Mouse (Mus musculus) hindbrain, embryonic 13.5 days (tissue): ENCODE data around the gene Slc6a1. TPM values are rescaled to one million over a fixed set of nuclear protein-coding genes. Genes with fewer than 3 reads are reported as not detected.

ENCODE experiments used
- ATAC-seq: fragments of 200-750 bp; cut with Nextera tagmentation; 2 replicates; pipeline ENCODE4 v1.8.0; 2017; ENCODE audit warnings: moderate TSS enrichment; ENCODE audit not compliant: low FRiP score
- H3K27ac ChIP-seq: fragments of 300-500 bp; sonication (generic); 2 replicates; pipeline ENCODE4 v1.5.1; 2015; ENCODE audit warnings: inconsistent platforms, mild to moderate bottlenecking, moderate library complexity
- H3K27me3 ChIP-seq: fragments of 300-500 bp; sonication (generic); 2 replicates; pipeline ENCODE4 v1.6.1; 2015; ENCODE audit warnings: mild to moderate bottlenecking, inconsistent platforms
- H3K36me3 ChIP-seq: fragments of 300-500 bp; sonication (generic); 2 replicates; pipeline ENCODE4 v1.6.1; 2015; ENCODE audit warnings: mild to moderate bottlenecking, inconsistent platforms
- H3K4me1 ChIP-seq: fragments of 300-500 bp; sonication (generic); replicated peaks from 2 replicates; pipeline ENCODE4 v1.6.1; 2015; ENCODE audit warnings: inconsistent platforms
- H3K4me2 ChIP-seq: fragments of 300-500 bp; sonication (generic); 2 replicates; pipeline ENCODE4 v1.6.1; 2015; ENCODE audit warnings: inconsistent platforms, mild to moderate bottlenecking, moderate library complexity
- H3K4me3 ChIP-seq: fragments of 300-500 bp; sonication (generic); 2 replicates; pipeline ENCODE4 v1.5.1; 2015; ENCODE audit warnings: mild to moderate bottlenecking, inconsistent platforms
- H3K9ac ChIP-seq: fragments of 300-500 bp; sonication (generic); 2 replicates; pipeline ENCODE4 v1.6.1; 2015; ENCODE audit warnings: mild to moderate bottlenecking, inconsistent platforms
- H3K9me3 ChIP-seq: fragments of 300-500 bp; sonication (generic); 2 replicates; pipeline ENCODE4 v1.6.1; 2016; ENCODE audit warnings: inconsistent platforms
- WGBS: fragments of 180-500 bp; shearing (Covaris S2); methylation state at CpG from one replicate; pipeline ENCODE4 v1.1.7; 2015; 5-methylcytosine and 5-hydroxymethylcytosine counted together
- polyA plus RNA-seq: library from polyadenylated mRNA; unstranded; fragments of >200 nt; fragmentation: Nextera tagmentation; extraction: Ambion mirVana; gene quantifications from 2 replicates; pipeline ENCODE4 v1.2.1, GENCODE M21; 2015

Gene Slc6a1
- polyA plus RNA-seq: 78.0 and 87.2 TPM in 2 replicates

GRCm38 (mm10) chr6:114282469-114283277 lies at the start of gene Slc6a1:
TSS of gene Slc6a1 (plus strand) at chr6:114282635.
- peak; percentile 94 for ATAC-seq
- peaks cover 28% of the 10 kb centered on the region for H3K27me3 ChIP-seq
- H3K4me2 ChIP-seq: peak within 1 kb of the TSS; percentile 65
- 1% methylated on average over 43 of the region's 51 CpGs for WGBS
- H3K9me3 ChIP-seq: no peaks in the 10 kb centered on the region
- peak within 1 kb of the TSS; percentile 93 for H3K9ac ChIP-seq
- H3K4me3 ChIP-seq: peak within 1 kb of the TSS; percentile 75
- H3K36me3 ChIP-seq: no peaks in the 10 kb centered on the region
- H3K27ac ChIP-seq: peak within 1 kb of the TSS; percentile 88
- peaks cover 56% of the 10 kb centered on the region for H3K4me1 ChIP-seq

GRCm38 (mm10) chr6:114238892-114239644 lies 43.4 kb upstream of the Slc6a1 start:
- WGBS: 11% methylated on average over 5 of the region's 6 CpGs
- ATAC-seq: peak; percentile 73
- peak overlapping the region; percentile 76 for H3K27ac ChIP-seq

GRCm38 (mm10) chr6:114245665-114246064 lies 36.8 kb upstream of the Slc6a1 start:
- Histone ChIP-seq H3K9me3 (no peaks in the 10 kb centered on the region), H3K4me2 (no peak overlapping the region), H3K9ac (no peak overlapping the region), H3K27me3 (peaks cover 24% of the 10 kb centered on the region; the same call in 1 of the 2 replicates), H3K27ac (no peak overlapping the region), H3K4me3 (no peak overlapping the region), H3K4me1 (peaks cover 6% of the 10 kb centered on the region; the same call in 1 of the 2 replicates), H3K36me3 (no peaks in the 10 kb centered on the region)
- WGBS: 73% methylated on average over 11 of the region's 11 CpGs
- no peak for ATAC-seq

More at GRCm38 (mm10) chr6:114238892-114239644, 43.4 kb upstream of the Slc6a1 start:
- no peak overlapping the region for H3K4me3 ChIP-seq
- H3K36me3 ChIP-seq: no peaks in the 10 kb centered on the region
- no peak overlapping the region for H3K9ac ChIP-seq
- H3K27me3 ChIP-seq: peaks cover 24% of the 10 kb centered on the region
- no peaks in the 10 kb centered on the region for H3K9me3 ChIP-seq
- H3K4me1 ChIP-seq: peaks cover 20% of the 10 kb centered on the region
- H3K4me2 ChIP-seq: no peak overlapping the region

GRCm38 (mm10) chr6:114250311-114250710 lies 32.1 kb upstream of the Slc6a1 start:
- Histone ChIP-seq H3K27ac (peak overlapping the region; percentile 58), H3K27me3 (peaks cover 32% of the 10 kb centered on the region), H3K9ac (no peak overlapping the region), H3K36me3 (no peaks in the 10 kb centered on the region), H3K4me1 (peaks cover 6% of the 10 kb centered on the region; the same call in 1 of the 2 replicates), H3K4me2 (no peak overlapping the region), H3K4me3 (no peak overlapping the region), H3K9me3 (no peaks in the 10 kb centered on the region)
- WGBS: 7% methylated on average over 5 of the region's 5 CpGs
- ATAC-seq: 0 out of 2 replicates have a peak, but pooled peaks have one; percentile 57

- no peak overlapping the region for H3K4me2 ChIP-seq
- no peaks in the 10 kb centered on the region for H3K9me3 ChIP-seq
- no peak for ATAC-seq
- no peaks in the 10 kb centered on the region for H3K36me3 ChIP-seq
- H3K4me1 ChIP-seq: peaks cover 38% of the 10 kb centered on the region
- 0 out of 2 replicates have a peak overlapping the region, but pooled peaks have one; percentile 18 for H3K27ac ChIP-seq
- no peak overlapping the region for H3K4me3 ChIP-seq
- 71% methylated on average over 14 of the region's 14 CpGs for WGBS
- no peak overlapping the region for H3K9ac ChIP-seq
- H3K27me3 ChIP-seq: peaks cover 16% of the 10 kb centered on the region; the same call in 1 of the 2 replicates
Measured at GRCm38 (mm10) chr6:114254927-114255326, 27.5 kb upstream of the Slc6a1 start.

- Histone ChIP-seq H3K4me1 (peaks cover 52% of the 10 kb centered on the region), H3K9ac (peak overlapping the region; percentile 36; the same call in 1 of the 2 replicates), H3K27me3 (0 out of 2 replicates have a peak, but pooled peaks cover 5% of the 10 kb centered on the region), H3K4me2 (no peak overlapping the region), H3K27ac (peak overlapping the region; percentile 75), H3K36me3 (no peaks in the 10 kb centered on the region), H3K9me3 (no peaks in the 10 kb centered on the region), H3K4me3 (no peak overlapping the region)
- ATAC-seq: peak; percentile 46
- 63% methylated on average over 1 of the region's 1 CpGs for WGBS
Measured at GRCm38 (mm10) chr6:114257762-114258361, 24.6 kb upstream of the Slc6a1 start.

GRCm38 (mm10) chr6:114258661-114259193 lies 23.7 kb upstream of the Slc6a1 start:
- Histone ChIP-seq H3K4me2 (no peak overlapping the region), H3K27me3 (0 out of 2 replicates have a peak, but pooled peaks cover 5% of the 10 kb centered on the region), H3K36me3 (no peaks in the 10 kb centered on the region), H3K4me1 (peaks cover 60% of the 10 kb centered on the region), H3K27ac (peak overlapping the region; percentile 75), H3K9ac (peak overlapping the region; percentile 36; the same call in 1 of the 2 replicates), H3K4me3 (no peak overlapping the region), H3K9me3 (no peaks in the 10 kb centered on the region)
- ATAC-seq: 0 out of 2 replicates have a peak, but pooled peaks have one; percentile 5
- 32% methylated on average over 3 of the region's 3 CpGs for WGBS

- WGBS: 50% methylated on average over 6 of the region's 6 CpGs
- H3K9ac ChIP-seq: 0 out of 2 replicates have a peak overlapping the region, but pooled peaks have one; percentile 35
- H3K4me2 ChIP-seq: no peak overlapping the region
- 0 out of 2 replicates have a peak, but pooled peaks cover 2% of the 10 kb centered on the region for H3K27me3 ChIP-seq
- H3K4me1 ChIP-seq: peaks cover 78% of the 10 kb centered on the region
- peak overlapping the region; percentile 52; the same call in 1 of the 2 replicates for H3K27ac ChIP-seq
- no peaks in the 10 kb centered on the region for H3K9me3 ChIP-seq
- H3K4me3 ChIP-seq: no peak overlapping the region
- H3K36me3 ChIP-seq: no peaks in the 10 kb centered on the region
- ATAC-seq: 0 out of 2 replicates have a peak, but pooled peaks have one; percentile 23
Measured at GRCm38 (mm10) chr6:114261609-114262008, 20.8 kb upstream of the Slc6a1 start.

GRCm38 (mm10) chr6:114264010-114264409 lies 18.4 kb upstream of the Slc6a1 start:
- H3K4me3 ChIP-seq: no peak overlapping the region
- no peak for ATAC-seq
- peak overlapping the region; percentile 66 for H3K27ac ChIP-seq
- no peaks in the 10 kb centered on the region for H3K36me3 ChIP-seq
- no peaks in the 10 kb centered on the region for H3K9me3 ChIP-seq
- H3K4me2 ChIP-seq: no peak overlapping the region
- peaks cover 59% of the 10 kb centered on the region for H3K4me1 ChIP-seq
- H3K9ac ChIP-seq: no peak overlapping the region
- WGBS: 29% methylated on average over 3 of the region's 3 CpGs
- H3K27me3 ChIP-seq: 0 out of 2 replicates have a peak, but pooled peaks cover 2% of the 10 kb centered on the region

GRCm38 (mm10) chr6:114264426-114264825 lies 18.0 kb upstream of the Slc6a1 start:
- no peak overlapping the region for H3K9ac ChIP-seq
- peaks cover 56% of the 10 kb centered on the region for H3K4me1 ChIP-seq
- H3K27ac ChIP-seq: peak overlapping the region; percentile 66; the same call in 1 of the 2 replicates
- no peak for ATAC-seq
- no peak overlapping the region for H3K4me3 ChIP-seq
- 0 out of 2 replicates have a peak, but pooled peaks cover 2% of the 10 kb centered on the region for H3K27me3 ChIP-seq
- no peak overlapping the region for H3K4me2 ChIP-seq
- no peaks in the 10 kb centered on the region for H3K9me3 ChIP-seq
- no peaks in the 10 kb centered on the region for H3K36me3 ChIP-seq
- 46% methylated on average over 5 of the region's 5 CpGs for WGBS

GRCm38 (mm10) chr6:114266273-114266672 lies 16.2 kb upstream of the Slc6a1 start:
- Histone ChIP-seq H3K4me3 (no peak overlapping the region), H3K9me3 (no peaks in the 10 kb centered on the region), H3K4me2 (no peak overlapping the region), H3K27me3 (no peaks in the 10 kb centered on the region; the same call in 1 of the 2 replicates), H3K27ac (no peak overlapping the region), H3K9ac (no peak overlapping the region), H3K36me3 (no peaks in the 10 kb centered on the region), H3K4me1 (peaks cover 58% of the 10 kb centered on the region)
- ATAC-seq: no peak
